Mouse (Mus musculus): Measurements from ENCODE around the gene Cnr2. TPM values are rescaled to one million over a fixed set of nuclear protein-coding genes. Genes with fewer than 3 reads are reported as not detected.

Cnr2 gene
- polyA plus RNA-seq, 1 experiment = not detected

- TF ChIP-seq TCF3 (IDR thresholded peaks at IDR 0.05; ENCODE audit: insufficient read length, low read depth) (no peak), CEBPB (IDR thresholded peaks at IDR 0.05; ENCODE audit: insufficient read depth, poor library complexity, severe bottlenecking) (no peak), REST (IDR thresholded peaks at IDR 0.05; ENCODE audit: insufficient read depth, insufficient read length) (no peak), USF1 (IDR thresholded peaks at IDR 0.05; ENCODE audit: low read depth) (no peak), MAX (IDR thresholded peaks at IDR 0.05; ENCODE audit: low read depth) (no peak), TCF12 (IDR thresholded peaks at IDR 0.05; ENCODE audit: insufficient read depth, poor library complexity, severe bottlenecking) (no peak), MYOD1 (IDR thresholded peaks at IDR 0.05; ENCODE audit: control insufficient read depth in 1 of 3, insufficient read length in 2 of 3, low read depth in 2 of 3) (no peak), E2F4 (IDR thresholded peaks at IDR 0.05; ENCODE audit: insufficient read depth) (no peak), POLR2A (IDR thresholded peaks at IDR 0.05; ENCODE audit: insufficient read length, low read depth) (no peak), SRF (IDR thresholded peaks at IDR 0.05; ENCODE audit: control insufficient read depth, insufficient read length, low read depth) (no peak), MYOG (IDR thresholded peaks at IDR 0.05; ENCODE audit: control insufficient read depth in 1 of 3, insufficient read depth in 1 of 3, insufficient read length in 2 of 3, low read depth in 2 of 3) (no peak), POLR2AphosphoS2 (IDR thresholded peaks at IDR 0.05; ENCODE audit: insufficient read length, low read depth) (no peak)
- Histone ChIP-seq H3ac (ENCODE audit: control insufficient read depth, insufficient read length) (peak overlapping the region; percentile 68), H3K79me2 (ENCODE audit: control insufficient read depth, insufficient read depth) (no peaks in the 10 kb centered on the region), H3K36me3 (ENCODE audit: control insufficient read depth, insufficient read depth) (peaks cover 5% of the 10 kb centered on the region), H3K4me2 (ENCODE audit: low read depth) (peak overlapping the region; percentile 99), H3K27me3 (ENCODE audit: control insufficient read depth, insufficient read depth, insufficient read length) (no peaks in the 10 kb centered on the region), H3K4me3 (peak overlapping the region; percentile 97)
These were observed 67.8 kb downstream of the Cnr2 start for GRCm38 (mm10) chr4:135962946-135963345.

GRCm38 (mm10) chr4:135963457-135964193 is 68.4 kb downstream of the Cnr2 start, which contains the start of gene Gale:
Gale (plus strand) TSS chr4:135963727.
- TF ChIP-seq POLR2AphosphoS2 (IDR thresholded peaks at IDR 0.05; ENCODE audit: insufficient read length, low read depth) (peak; percentile 77), POLR2A (IDR thresholded peaks at IDR 0.05; ENCODE audit: insufficient read length, low read depth) (peak; percentile 90), USF1 (IDR thresholded peaks at IDR 0.05; ENCODE audit: low read depth) (no peak), MYOD1 (IDR thresholded peaks at IDR 0.05; ENCODE audit: control insufficient read depth in 1 of 3, insufficient read length in 2 of 3, low read depth in 2 of 3) (no peak)
- Histone ChIP-seq H3K79me2 (ENCODE audit: control insufficient read depth, insufficient read depth) (no peaks in the 10 kb centered on the region), H3K4me3 (peak within 1 kb of the TSS; percentile 97), H3K36me3 (ENCODE audit: control insufficient read depth, insufficient read depth) (peaks cover 5% of the 10 kb centered on the region), H3K27me3 (ENCODE audit: control insufficient read depth, insufficient read depth, insufficient read length) (no peaks in the 10 kb centered on the region), H3K4me2 (ENCODE audit: low read depth) (peak within 1 kb of the TSS; percentile 99), H3ac (ENCODE audit: control insufficient read depth, insufficient read length) (peak within 1 kb of the TSS; percentile 68)

DNA sequence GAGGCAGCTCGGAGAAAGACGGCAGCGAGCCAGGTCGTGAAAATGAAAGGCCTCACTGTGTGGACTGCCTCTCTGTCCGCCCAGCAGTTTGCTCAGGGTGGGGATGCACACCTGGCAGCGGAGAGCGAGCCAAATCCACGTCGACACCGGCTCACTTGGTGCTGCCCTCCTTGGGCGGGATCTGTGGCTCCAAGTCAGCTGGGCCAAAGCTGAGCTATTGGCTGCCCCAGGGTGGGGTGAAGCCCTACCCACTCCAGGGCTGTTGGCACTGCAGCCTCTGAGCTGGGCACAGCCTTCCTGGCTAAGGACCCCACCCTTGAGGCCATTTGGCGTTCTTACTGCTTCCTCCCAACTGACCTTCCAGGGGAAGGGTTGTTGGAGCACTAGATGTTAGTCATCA is 69.2 kb downstream of the Cnr2 start:
- peak overlapping the region; percentile 95 for H3K4me2 ChIP-seq (ENCODE audit: low read depth)
- H3ac ChIP-seq (ENCODE audit: control insufficient read depth, insufficient read length) = peak overlapping the region; percentile 68
- no peaks in the 10 kb centered on the region for H3K27me3 ChIP-seq (ENCODE audit: control insufficient read depth, insufficient read depth, insufficient read length)
- peaks cover 5% of the 10 kb centered on the region for H3K36me3 ChIP-seq (ENCODE audit: control insufficient read depth, insufficient read depth)
- TF ChIP-seq MYOD1 (IDR thresholded peaks at IDR 0.05; ENCODE audit: control insufficient read depth in 1 of 3, insufficient read length in 2 of 3, low read depth in 2 of 3) = peak in 2 of 3 experiments; percentile 71 to 90
- TF ChIP-seq TCF12 (IDR thresholded peaks at IDR 0.05; ENCODE audit: insufficient read depth, poor library complexity, severe bottlenecking) = no peak
- TF ChIP-seq USF1 (IDR thresholded peaks at IDR 0.05; ENCODE audit: low read depth) = no peak
- peak; percentile 53 for TF ChIP-seq SRF (IDR thresholded peaks at IDR 0.05; ENCODE audit: control insufficient read depth, insufficient read length, low read depth)
- no peak for TF ChIP-seq E2F4 (IDR thresholded peaks at IDR 0.05; ENCODE audit: insufficient read depth)
- peak in 2 of 3 experiments; percentile 67 to 73 for TF ChIP-seq MYOG (IDR thresholded peaks at IDR 0.05; ENCODE audit: control insufficient read depth in 1 of 3, insufficient read depth in 1 of 3, insufficient read length in 2 of 3, low read depth in 2 of 3)
- no peak for TF ChIP-seq REST (IDR thresholded peaks at IDR 0.05; ENCODE audit: insufficient read depth, insufficient read length)
- TF ChIP-seq POLR2A (IDR thresholded peaks at IDR 0.05; ENCODE audit: insufficient read length, low read depth) = peak; percentile 96
- peak; percentile 98 for TF ChIP-seq POLR2AphosphoS2 (IDR thresholded peaks at IDR 0.05; ENCODE audit: insufficient read length, low read depth)
- peak overlapping the region; percentile 97 for H3K4me3 ChIP-seq
- H3K79me2 ChIP-seq (ENCODE audit: control insufficient read depth, insufficient read depth) = no peaks in the 10 kb centered on the region

DNA sequence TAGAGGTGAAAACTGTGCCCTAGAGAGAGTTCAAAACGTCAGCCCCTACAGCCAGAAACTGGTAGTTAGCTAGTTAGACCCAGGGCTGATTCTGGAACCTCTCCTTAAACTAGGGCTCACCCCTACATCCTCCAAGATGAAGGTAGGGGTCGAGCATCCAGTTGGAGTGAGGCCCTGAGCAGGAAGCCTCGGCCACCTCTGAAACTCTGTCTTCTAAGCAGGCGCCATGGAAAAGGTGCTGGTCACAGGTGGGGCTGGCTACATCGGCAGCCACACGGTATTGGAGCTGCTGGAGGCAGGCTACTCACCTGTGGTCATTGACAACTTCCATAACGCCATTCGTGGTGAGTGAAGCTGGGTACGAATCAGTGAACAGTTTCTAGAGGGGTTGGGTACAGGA is 69.9 kb downstream of the Cnr2 start:
- no peak for TF ChIP-seq MAX (IDR thresholded peaks at IDR 0.05; ENCODE audit: low read depth)
- no peak for TF ChIP-seq TCF12 (IDR thresholded peaks at IDR 0.05; ENCODE audit: insufficient read depth, poor library complexity, severe bottlenecking)
- Histone ChIP-seq H3K36me3 (ENCODE audit: control insufficient read depth, insufficient read depth) (peaks cover 2% of the 10 kb centered on the region), H3K79me2 (ENCODE audit: control insufficient read depth, insufficient read depth) (no peaks in the 10 kb centered on the region), H3ac (ENCODE audit: control insufficient read depth, insufficient read length) (no peak overlapping the region), H3K4me2 (ENCODE audit: low read depth) (peak overlapping the region; percentile 95), H3K4me3 (peak overlapping the region; percentile 97), H3K27me3 (ENCODE audit: control insufficient read depth, insufficient read depth, insufficient read length) (no peaks in the 10 kb centered on the region)

GRCm38 (mm10) chr4:135966283-135966682 is 71.1 kb downstream of the Cnr2 start:
- no peak overlapping the region for H3ac ChIP-seq (ENCODE audit: control insufficient read depth, insufficient read length)
- peaks cover 4% of the 10 kb centered on the region for H3K79me2 ChIP-seq (ENCODE audit: control insufficient read depth, insufficient read depth)
- H3K27me3 ChIP-seq (ENCODE audit: control insufficient read depth, insufficient read depth, insufficient read length) = no peaks in the 10 kb centered on the region
- no peak overlapping the region for H3K4me2 ChIP-seq (ENCODE audit: low read depth)
- H3K4me3 ChIP-seq = no peak overlapping the region
- TF ChIP-seq TCF12 (IDR thresholded peaks at IDR 0.05; ENCODE audit: insufficient read depth, poor library complexity, severe bottlenecking) (no peak), POLR2A (IDR thresholded peaks at IDR 0.05; ENCODE audit: insufficient read length, low read depth) (no peak), E2F4 (IDR thresholded peaks at IDR 0.05; ENCODE audit: insufficient read depth) (no peak), USF1 (IDR thresholded peaks at IDR 0.05; ENCODE audit: low read depth) (no peak)
- no peaks in the 10 kb centered on the region for H3K36me3 ChIP-seq (ENCODE audit: control insufficient read depth, insufficient read depth)

All from myocyte (in vitro differentiated cells).